Mouse (Mus musculus): ENCODE data around the gene Adam15.

The Adam15 gene

DNA sequence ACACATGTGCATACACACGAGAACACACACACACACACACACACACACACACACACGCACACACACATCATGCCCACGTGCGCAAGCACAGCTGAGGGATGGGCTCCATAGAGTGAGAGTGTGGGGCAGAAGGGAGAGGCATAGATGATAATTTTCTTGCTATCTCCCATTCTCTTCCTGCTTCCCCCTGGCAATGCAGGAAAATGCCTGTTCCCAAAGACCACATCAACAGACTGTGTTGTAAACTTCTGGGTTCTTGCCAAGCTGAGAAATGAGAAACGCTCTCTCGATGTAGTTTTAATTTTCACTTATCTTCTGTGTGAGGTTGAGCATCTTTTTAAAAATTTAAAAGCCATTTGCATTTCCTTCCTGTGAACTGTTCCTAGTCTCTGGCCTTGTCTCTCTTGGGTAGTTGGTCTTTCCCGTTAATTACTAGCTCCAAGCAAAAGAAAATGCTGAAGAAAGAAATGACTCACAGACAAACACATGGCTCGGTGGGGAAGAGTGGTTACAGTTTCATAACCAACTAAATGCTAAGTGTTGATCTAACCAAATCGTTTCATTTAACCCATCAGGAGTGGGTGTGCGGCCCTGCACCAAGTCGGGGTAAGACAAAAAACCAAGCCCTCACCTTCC, 52.9 kb downstream of the Adam15 start:
- DNase-seq (ENCODE audit: low spot score): no peak

DNA sequence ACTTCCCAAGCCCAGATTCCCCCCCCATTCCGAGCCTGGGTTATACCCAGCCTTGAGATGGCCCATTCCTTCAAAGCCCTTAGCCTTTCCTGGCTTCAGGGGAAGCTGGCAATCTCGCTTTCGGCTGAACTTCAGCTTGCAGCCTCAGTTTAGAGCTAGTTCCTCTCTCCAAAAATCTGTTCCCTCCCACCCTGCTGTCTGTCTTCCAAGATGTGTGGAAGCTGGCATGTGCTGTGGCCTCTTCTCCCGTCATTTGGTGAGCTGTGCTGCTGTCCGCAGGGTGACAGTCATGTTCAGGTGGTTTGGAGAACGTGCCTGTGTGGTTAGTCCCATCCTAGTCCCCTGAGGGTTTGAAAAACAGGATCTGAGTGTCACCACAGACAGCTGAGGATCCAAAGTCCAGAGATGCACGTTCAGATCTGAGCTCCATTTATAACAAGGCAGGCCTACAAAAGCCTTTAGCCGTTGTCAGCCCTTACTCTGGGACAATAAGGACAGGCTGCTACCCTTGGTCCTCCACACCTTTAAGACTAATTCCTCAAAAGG, 54.0 kb downstream of the Adam15 start:
- DNase-seq (ENCODE audit: low spot score): no peak

DNA sequence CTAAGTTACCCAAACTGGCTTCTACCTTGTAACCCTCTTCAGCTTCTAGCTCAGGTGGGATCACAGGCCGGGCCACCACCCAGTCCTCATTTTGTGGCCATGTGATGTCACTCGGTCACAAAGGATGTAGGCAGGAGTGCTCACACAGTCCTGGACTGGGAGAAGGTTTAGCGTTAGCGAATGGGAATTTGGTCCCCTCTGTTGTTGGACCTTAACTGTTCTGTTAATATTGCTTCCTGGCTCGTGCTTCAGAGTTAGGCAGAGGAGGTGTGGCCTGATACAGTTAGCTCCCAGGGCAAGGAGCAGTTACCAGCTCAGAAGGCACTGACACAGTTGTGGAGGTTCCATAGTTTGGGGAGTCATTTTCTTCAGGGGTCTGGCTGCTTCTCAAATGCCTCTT, 55.6 kb downstream of the Adam15 start:
- DNase-seq (ENCODE audit: low spot score): no peak

DNA sequence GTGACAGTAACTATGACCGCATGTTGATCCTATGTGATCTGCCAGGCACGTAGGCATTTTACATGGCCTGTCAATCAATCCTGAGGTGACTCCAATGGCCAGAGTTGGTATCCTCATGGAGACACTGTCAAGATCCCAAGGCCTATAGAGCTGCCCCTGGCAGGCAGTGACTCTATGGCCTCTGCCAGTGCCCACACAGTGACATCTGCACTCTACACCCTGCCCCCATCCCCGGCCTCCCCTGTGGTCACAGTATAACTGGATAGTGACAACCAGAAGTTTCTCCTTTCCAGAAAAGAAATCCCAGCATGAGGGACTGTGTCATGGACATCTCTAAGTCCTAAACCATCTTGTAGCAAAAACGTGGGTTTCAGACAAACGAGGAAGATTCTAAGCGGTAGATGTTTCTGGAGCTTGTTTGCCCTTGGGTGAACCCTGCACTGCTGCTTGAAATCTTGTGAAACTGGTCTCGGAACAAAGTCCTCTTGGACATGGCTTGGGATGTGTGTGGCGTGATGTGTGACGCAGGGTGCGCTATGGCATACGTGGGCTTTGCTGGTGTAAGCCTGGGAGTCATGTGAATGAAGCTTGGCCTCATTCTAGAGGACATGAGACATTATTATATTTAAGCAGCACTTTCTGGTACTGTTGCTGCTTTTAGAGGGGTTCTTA, 56.4 kb downstream of the Adam15 start:
- DNase-seq (ENCODE audit: low spot score): no peak

DNA sequence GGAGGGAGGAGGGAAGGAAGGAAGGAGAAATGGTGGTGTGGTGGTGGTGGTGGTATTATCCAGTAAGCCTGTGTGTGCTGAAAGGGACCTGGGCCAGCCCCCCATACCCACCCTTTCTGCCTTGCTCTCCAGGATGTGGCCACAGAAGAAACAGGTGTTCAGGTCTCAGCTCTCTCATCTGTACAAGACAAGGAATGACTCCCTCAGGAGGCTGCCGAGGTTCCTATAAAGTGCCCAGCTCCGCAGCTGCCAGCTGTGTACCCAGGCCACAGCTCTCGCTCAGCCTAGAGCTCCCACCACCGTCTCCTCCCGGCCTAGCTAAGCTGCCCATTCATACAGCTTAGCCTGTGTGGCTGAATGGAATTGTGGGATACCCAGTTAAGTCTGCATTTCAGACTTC, 57.5 kb downstream of the Adam15 start:
- DNase-seq (ENCODE audit: low spot score): no peak

DNA sequence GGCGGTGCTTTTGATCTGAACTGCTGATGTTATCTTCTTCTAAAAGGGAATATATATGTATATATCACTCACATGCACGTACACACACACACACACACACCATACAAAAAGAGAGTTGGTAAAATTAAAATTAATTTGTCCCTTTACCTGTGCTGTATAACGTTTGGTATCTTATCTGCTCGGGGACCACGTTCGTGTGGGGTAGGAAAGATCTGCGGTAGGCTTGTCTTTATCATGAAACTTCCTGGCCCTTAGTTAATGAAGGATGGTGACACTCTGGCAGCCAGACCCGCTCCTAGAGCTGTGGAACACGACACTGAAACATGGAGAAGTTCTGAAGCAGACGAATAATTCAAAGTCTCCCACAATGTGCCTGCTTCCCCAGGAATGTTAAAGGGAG, 57.9 kb downstream of the Adam15 start:
- no peak for DNase-seq (ENCODE audit: low spot score)

Data from lung, postnatal 25 days (tissue).